Mouse (Mus musculus) gastrocnemius, adult 2 months (tissue): ENCODE results near the gene Glipr1l2. TPM values are rescaled to one million over a fixed set of nuclear protein-coding genes. Genes with fewer than 3 reads are reported as not detected.
A peak's percentile ranks its signal among the peaks of the same experiment; 100 is the strongest.
"Not testable (repeated sequence)": the region's sequence is repeated elsewhere in the genome, so short reads cannot be mapped to it uniquely, and the experiment has no call there.

Experiments used
- DNase-seq: peaks from one replicate; pipeline ENCODE4 v3.0.0; 2022
- H3K27ac ChIP-seq: fragments of 200-600 bp; 2 replicates; pipeline ENCODE4 v1.8.1; 2022; ENCODE audit warnings: mild to moderate bottlenecking
- H3K4me3 ChIP-seq: fragments of 200-600 bp; 2 replicates; pipeline ENCODE4 v1.8.1; 2022; ENCODE audit warnings: mild to moderate bottlenecking, moderate library complexity
- CTCF ChIP-seq: fragments of 200-600 bp; IDR thresholded peaks from 2 replicates; pipeline ENCODE4 v1.8.1; 2022; ENCODE audit warnings: antibody characterized with exemption, mild to moderate bottlenecking, moderate library complexity
- intact Hi-C: fragments of 180-260 bp; cut with DNase I; formaldehyde crosslinking; loops from one replicate; pipeline ENCODE4 v1.15.1; 2025
- long read RNA-seq, 2 experiments: library from polyadenylated mRNA; stranded (forward); transcript quantifications; one replicate each; pipeline ENCODE4 v2.0.0; 2021
- total RNA-seq, 2 experiments: library from RNA; stranded (reverse); gene quantifications; 2 replicates each; pipeline ENCODE4 v1.2.3; 2021

Gene Glipr1l2
- not detected for total RNA-seq
- long read RNA-seq, experiment 1, result 0 reads
- long read RNA-seq, experiment 2, result 0 reads

DNA sequence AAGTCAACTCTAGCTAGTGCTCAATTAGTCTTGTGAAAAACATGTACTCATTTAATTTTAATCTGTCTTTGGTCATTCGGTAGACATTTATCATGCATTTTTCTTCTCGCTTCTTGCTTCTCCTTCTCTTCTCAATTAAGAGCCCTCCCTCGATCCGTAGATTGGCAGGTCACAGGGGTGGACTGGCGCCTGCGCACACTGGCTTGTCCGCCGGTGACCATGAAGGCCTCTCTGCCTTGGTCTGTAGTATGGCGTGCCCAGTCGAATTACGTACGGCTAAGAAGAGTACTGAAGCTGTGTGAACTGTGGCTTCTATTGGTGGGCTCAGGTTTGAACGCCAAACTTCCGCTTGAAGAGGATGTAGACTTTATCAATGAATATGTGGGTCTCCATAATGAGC lies at the start of gene Glipr1l2:
Gene Glipr1l2, plus strand, starts transcription at position 198 of the 400 bp plus-strand sequence.
- H3K4me3 ChIP-seq, result no peak within 1 kb of the TSS
- intact Hi-C loops, result loop anchor here (5.0 kb wide), 1 partner anchor 54 kb away; no protein-coding TSS in a partner anchor
- no peak within 1 kb of the TSS for H3K27ac ChIP-seq
- no peak for DNase-seq
- no peak for TF ChIP-seq CTCF

GRCm38 (mm10) chr10:112043523-112043922 lies 39.6 kb upstream of the Glipr1l2 start:
- H3K4me3 ChIP-seq, intact Hi-C loops, DNase-seq, H3K27ac ChIP-seq: not testable (repeated sequence)

- H3K27ac ChIP-seq, H3K4me3 ChIP-seq, DNase-seq, intact Hi-C loops: not testable (repeated sequence)
Observed at GRCm38 (mm10) chr10:112044283-112044682, 38.9 kb upstream of the Glipr1l2 start.

GRCm38 (mm10) chr10:112051220-112051619 lies 31.9 kb upstream of the Glipr1l2 start:
- Histone ChIP-seq H3K4me3 (no peak overlapping the region), H3K27ac (no peak overlapping the region)
- no peak for DNase-seq
- intact Hi-C loops, result no loop called here
- TF ChIP-seq CTCF, result no peak

DNA sequence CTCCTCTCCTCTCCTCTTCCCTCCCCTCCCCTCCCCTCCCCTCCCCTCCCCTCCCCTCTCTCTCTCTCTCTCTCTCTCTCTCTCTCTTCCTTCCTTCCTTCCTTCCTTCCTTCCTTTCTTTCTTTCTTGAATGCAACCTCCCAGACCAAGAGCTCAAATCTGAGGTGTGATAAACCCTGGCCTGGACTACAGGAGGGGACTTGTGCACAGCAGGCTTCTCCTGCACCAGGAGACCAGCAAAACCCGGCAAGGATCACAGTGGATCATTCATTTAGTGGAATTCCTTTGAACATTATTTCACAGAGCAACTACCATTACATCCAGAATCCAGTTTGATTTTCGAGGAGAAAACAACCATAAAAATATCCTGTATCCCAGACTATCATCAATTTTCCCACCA lies 31.2 kb upstream of the Glipr1l2 start:
- intact Hi-C loops, H3K4me3 ChIP-seq, DNase-seq, H3K27ac ChIP-seq: not testable (repeated sequence)

DNA sequence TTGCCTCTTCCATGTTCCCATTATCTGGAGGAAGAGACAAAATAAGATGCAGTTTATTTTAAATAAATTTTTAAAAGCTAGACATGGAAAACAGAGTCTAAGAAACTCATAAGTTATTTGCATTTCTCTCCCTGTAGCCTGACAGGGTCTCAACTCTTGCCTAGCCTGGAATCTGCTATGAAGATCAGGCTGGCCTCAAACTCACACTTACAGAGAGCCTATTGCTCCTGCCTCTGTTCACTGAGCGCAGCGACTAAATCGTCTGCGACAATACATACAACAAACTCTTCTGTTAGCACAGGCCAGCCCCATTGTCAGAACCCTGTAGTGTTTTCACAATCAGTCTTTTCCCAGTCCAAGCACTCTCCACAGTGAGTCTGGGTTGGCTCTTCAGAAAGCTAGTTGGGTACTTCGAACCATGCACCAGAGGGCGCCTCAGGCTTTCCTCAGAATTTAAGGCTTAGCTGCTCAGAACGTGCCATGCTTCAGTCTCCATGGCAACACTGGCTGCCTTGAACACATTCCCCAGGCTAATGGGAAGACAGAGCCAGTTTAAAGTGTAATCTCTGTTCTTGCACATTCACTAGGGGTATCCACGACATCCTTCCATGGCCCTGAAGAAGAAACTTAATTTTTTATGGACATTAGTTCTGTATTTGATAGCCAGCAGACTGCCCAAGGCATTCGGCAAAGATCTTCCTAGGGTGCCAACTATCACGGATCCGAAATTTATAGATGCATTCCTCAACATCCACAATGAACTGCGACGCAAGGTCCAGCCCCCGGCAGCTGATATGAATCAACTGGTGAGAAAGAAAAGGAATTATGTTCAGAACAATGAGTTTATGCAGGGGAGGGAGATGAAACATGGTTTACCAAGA lies 23.2 kb upstream of the Glipr1l2 start, which contains the start of gene Glipr1l1:
Gene Glipr1l1, plus strand, starts transcription at position 488 of the 881 bp plus-strand sequence.
- intact Hi-C loops, result loop anchor here (5.0 kb wide), 1 partner anchor 102 kb away; the partner anchor contains the start of genes Caps2 and Glipr1l3
- TF ChIP-seq CTCF, result peak; percentile 27; the same call in 1 of the 2 replicates
- H3K4me3 ChIP-seq, result no peak within 1 kb of the TSS
- peak; percentile 18 for DNase-seq
- no peak within 1 kb of the TSS for H3K27ac ChIP-seq

GRCm38 (mm10) chr10:112060583-112060934 lies 22.6 kb upstream of the Glipr1l2 start:
- DNase-seq, intact Hi-C loops: not testable (repeated sequence)

GRCm38 (mm10) chr10:112080044-112080443 lies 3.1 kb upstream of the Glipr1l2 start:
- no peak for TF ChIP-seq CTCF
- DNase-seq, result no peak
- Histone ChIP-seq H3K4me3 (no peak overlapping the region), H3K27ac (no peak overlapping the region)
- intact Hi-C loops, result loop anchor here (5.0 kb wide), 1 partner anchor 57 kb away; no protein-coding TSS in a partner anchor

More at GRCm38 (mm10) chr10:112060583-112060934, 22.6 kb upstream of the Glipr1l2 start:
- H3K4me3 ChIP-seq, H3K27ac ChIP-seq: not testable (repeated sequence)

DNA sequence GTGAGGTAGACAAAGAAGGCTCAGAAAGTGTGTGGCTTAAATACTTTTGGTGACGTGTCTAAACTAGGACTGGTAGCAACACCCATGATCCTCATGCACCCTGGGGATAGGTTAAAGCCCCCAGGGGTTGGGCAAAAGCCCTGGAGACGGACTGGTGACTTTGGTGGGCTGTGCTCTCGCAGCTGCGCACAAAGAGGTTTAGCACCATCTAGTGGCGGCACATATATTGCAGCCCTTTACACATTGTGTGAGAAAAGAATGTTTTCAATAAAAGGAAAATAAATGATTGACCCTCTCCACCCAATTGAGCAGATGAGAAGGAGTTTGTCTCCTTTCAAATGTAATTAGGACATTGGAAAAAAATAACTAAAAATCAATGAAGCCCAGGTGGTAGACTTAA lies 22.6 kb downstream of the Glipr1l2 start:
- peak; percentile 31 for DNase-seq
- H3K27ac ChIP-seq, H3K4me3 ChIP-seq: not testable (repeated sequence)
- peak; percentile 74 for TF ChIP-seq CTCF
- intact Hi-C loops, result loop anchor here (5.0 kb wide), 1 partner anchor 128 kb away; no protein-coding TSS in a partner anchor

DNA sequence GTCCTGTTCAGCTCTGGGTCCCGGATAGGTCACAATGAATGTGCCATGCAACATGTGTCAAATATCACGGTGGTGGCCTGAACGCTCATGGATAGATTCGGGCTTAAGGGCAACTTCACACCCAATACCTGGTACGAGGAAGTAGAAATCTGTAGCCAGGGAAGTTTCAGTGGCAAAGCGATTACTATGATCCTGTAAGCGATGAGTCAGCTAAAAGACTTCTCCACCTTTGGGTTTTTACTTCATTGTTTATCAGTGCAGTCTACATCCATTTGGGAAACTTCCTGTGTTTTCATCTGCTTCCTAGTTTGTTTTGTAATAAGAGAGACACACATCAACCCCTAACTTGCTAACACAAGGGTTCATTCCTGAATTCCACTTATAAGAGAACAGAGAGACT lies 27.2 kb downstream of the Glipr1l2 start:
- Histone ChIP-seq H3K27ac (no peak overlapping the region), H3K4me3 (no peak overlapping the region)
- no peak for TF ChIP-seq CTCF
- intact Hi-C loops, result no loop called here
- DNase-seq, result no peak

DNA sequence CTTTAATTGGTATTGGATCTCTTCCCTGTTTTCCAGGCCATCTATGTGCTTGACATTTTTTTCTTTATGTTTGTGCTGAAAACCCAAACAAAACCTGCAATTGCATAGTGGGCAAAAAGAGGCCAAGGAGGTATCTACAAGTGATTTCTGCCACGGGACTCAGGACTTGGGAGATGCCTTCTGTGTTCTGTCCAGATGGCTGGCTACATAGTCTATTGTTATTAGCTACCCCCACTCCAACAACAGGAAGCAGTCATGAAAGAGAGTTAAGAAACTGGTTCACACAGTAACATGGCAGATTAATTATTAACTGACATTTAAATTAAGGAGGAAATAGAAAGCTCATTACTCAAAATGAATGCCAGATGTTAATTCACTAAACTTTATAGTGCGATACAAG lies 41.9 kb downstream of the Glipr1l2 start:
- not testable (repeated sequence) for H3K4me3 ChIP-seq, DNase-seq

DNA sequence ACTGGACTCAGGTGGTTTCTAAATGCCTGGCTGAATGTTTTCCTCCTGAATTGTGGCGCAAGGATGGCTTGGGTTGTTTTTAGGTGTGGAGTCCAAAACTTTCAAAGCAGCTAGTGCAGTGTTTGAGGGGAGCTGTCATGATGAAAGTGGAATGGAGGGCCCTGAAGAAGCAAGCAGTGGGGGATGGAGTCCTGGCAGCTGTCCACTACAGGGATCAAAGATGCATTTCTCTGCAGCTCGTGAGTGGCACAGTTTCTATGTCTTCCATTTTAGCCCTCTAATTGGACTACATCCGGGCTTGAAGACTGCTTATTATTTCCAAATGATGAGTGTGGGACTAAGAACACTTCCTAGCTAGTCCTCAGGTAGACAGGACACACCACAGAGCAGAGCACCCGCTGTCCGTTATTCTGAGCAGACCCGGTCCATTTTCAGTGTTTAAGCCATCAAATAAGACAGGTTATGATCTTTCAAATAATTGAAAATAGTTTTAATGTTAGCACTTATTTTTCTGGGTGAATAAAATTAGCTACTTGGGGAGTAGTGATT lies 44.6 kb downstream of the Glipr1l2 start:
- H3K27ac ChIP-seq, DNase-seq, intact Hi-C loops, H3K4me3 ChIP-seq: not testable (repeated sequence)

More for the DNA sequence above, 41.9 kb downstream of the Glipr1l2 start:
- intact Hi-C loops, H3K27ac ChIP-seq: not testable (repeated sequence)

- intact Hi-C loops, result no loop called here
- Histone ChIP-seq H3K4me3 (no peak overlapping the region), H3K27ac (no peak overlapping the region)
- no peak for DNase-seq
- no peak for TF ChIP-seq CTCF
Observed at GRCm38 (mm10) chr10:112132194-112132593, 49.0 kb downstream of the Glipr1l2 start.
